Mouse (Mus musculus) heart, embryonic 15.5 days (tissue): ENCODE measurements around the gene Snx4. TPM values are rescaled to one million over a fixed set of nuclear protein-coding genes. Genes with fewer than 3 reads are reported as not detected.

Experiments
- ATAC-seq: fragments of 200-750 bp; cut with Nextera tagmentation; replicated peaks from 2 replicates; pipeline ENCODE4 v1.8.0; 2017; ENCODE audit warnings: low read depth, moderate TSS enrichment; ENCODE audit not compliant: insufficient number of reproducible peaks, insufficient read depth, low FRiP score
- H3K27ac ChIP-seq: fragments of 300-500 bp; sonication (generic); 2 replicates; pipeline ENCODE4 v1.5.1; 2015; ENCODE audit warnings: mild to moderate bottlenecking, inconsistent platforms
- H3K27me3 ChIP-seq: fragments of 300-500 bp; sonication (generic); 2 replicates; pipeline ENCODE4 v1.6.1; 2015; ENCODE audit warnings: inconsistent platforms
- H3K36me3 ChIP-seq: fragments of 300-500 bp; sonication (generic); 2 replicates; pipeline ENCODE4 v1.6.1; 2015; ENCODE audit warnings: mild to moderate bottlenecking, inconsistent platforms
- H3K4me1 ChIP-seq: fragments of 300-500 bp; sonication (generic); replicated peaks from 2 replicates; pipeline ENCODE4 v1.6.1; 2015; ENCODE audit warnings: inconsistent platforms
- H3K4me2 ChIP-seq: fragments of 300-500 bp; sonication (generic); 2 replicates; pipeline ENCODE4 v1.6.1; 2015; ENCODE audit warnings: inconsistent platforms, mild to moderate bottlenecking, moderate library complexity
- H3K4me3 ChIP-seq: fragments of 300-500 bp; sonication (generic); 2 replicates; pipeline ENCODE4 v1.5.1; 2015; ENCODE audit warnings: mild to moderate bottlenecking, inconsistent platforms
- H3K9ac ChIP-seq: fragments of 300-500 bp; sonication (generic); 2 replicates; pipeline ENCODE4 v1.6.1; 2015; ENCODE audit warnings: mild to moderate bottlenecking, inconsistent platforms
- H3K9me3 ChIP-seq: fragments of 300-500 bp; sonication (generic); replicated peaks from 2 replicates; pipeline ENCODE4 v1.6.1; 2016; ENCODE audit warnings: inconsistent platforms
- WGBS: fragments of 180-500 bp; shearing (Covaris S2); methylation state at CpG from one replicate; pipeline ENCODE4 v1.1.7; 2015; ENCODE audit warnings: mixed read lengths; 5-methylcytosine and 5-hydroxymethylcytosine counted together
- polyA plus RNA-seq: library from polyadenylated mRNA; unstranded; fragments of >200 nt; fragmentation: Nextera tagmentation; extraction: Ambion mirVana; gene quantifications from 2 replicates; pipeline ENCODE4 v1.2.1, GENCODE M21; 2015

Snx4 gene
- polyA plus RNA-seq, 1 experiment from 2014 or later, result 73.9 TPM

DNA sequence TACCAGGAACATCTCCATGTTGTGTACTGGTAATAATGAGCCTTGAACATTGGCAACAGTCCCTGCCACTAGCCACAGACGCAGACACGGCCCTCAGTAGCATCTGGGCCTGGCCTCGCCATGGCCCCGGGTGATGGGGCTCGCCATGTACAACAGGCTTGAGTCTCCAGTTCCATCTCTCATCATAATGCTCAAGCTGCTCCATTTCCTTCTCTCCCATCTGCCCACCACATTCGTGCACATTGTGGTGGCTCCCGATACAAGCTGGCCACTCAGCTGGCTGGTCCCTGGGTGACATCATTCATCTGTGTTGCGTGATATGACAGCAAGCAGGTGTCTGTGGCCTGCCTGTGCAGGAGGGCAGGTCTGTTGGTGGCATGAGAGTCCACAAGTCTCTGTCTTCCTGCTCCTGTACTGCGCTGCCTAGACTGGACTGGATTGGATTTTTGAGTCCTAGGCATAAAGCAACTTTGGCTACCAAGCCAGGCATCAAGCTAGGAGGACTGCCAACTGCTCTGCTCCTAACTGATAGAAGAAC, 6.2 kb upstream of the Snx4 start:
- H3K9me3 ChIP-seq, result no peaks in the 10 kb centered on the region
- H3K27me3 ChIP-seq, result no peaks in the 10 kb centered on the region
- H3K4me1 ChIP-seq, result 0 out of 2 replicates have a peak, but pooled peaks cover 2% of the 10 kb centered on the region
- H3K27ac ChIP-seq, result no peak overlapping the region
- H3K9ac ChIP-seq, result no peak overlapping the region
- H3K4me3 ChIP-seq, result no peak overlapping the region
- WGBS, result 88% methylated on average over 9 of the region's 9 CpGs
- ATAC-seq, result no peak
- no peak overlapping the region for H3K4me2 ChIP-seq
- H3K36me3 ChIP-seq, result peaks cover 30% of the 10 kb centered on the region

DNA sequence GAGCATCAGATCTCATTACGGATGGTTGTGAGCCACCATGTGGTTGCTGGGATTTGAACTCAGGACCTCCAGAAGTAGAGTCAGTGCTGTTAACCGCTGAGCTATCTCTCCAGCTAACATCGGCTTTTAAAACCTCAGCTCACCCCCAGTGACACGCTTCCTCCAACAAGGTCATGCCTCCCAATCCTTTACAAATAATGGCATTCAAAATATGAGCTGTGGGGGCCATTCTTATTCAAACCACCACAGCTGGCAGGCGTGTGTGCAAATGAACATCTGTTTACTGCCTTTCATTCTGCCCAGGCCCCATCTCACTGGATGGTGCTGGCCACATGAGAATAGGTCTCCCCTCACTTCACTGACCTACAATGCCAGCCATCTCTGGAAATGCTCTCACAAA, 4.7 kb upstream of the Snx4 start:
- no peak overlapping the region for H3K27ac ChIP-seq
- H3K36me3 ChIP-seq, result peaks cover 26% of the 10 kb centered on the region
- WGBS, result 91% methylated on average over 5 of the region's 5 CpGs
- H3K4me2 ChIP-seq, result no peak overlapping the region
- ATAC-seq, result no peak
- H3K27me3 ChIP-seq, result no peaks in the 10 kb centered on the region
- H3K9ac ChIP-seq, result no peak overlapping the region
- H3K9me3 ChIP-seq, result no peaks in the 10 kb centered on the region
- 0 out of 2 replicates have a peak, but pooled peaks cover 5% of the 10 kb centered on the region for H3K4me1 ChIP-seq
- H3K4me3 ChIP-seq, result no peak overlapping the region

DNA sequence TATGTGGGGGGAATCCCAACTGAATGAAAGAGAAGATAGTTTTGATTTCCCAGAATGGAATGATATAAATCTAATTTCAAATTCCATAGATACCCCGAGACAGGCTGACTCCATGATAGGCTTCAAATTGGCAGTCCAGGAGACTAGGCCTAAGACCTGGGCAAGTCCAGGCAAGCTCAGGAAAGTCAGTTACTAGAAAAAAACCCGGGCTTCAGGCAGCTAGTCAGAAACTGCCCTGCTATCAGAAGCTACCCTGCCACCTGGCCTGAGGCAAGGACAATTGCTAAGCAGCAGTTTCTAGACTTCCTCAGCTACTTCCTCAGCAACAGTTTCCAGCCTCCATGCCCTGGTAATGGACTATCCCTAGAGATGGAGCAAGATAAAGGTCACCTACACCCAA, 4.2 kb upstream of the Snx4 start:
- H3K9ac ChIP-seq, result no peak overlapping the region
- 78% methylated on average over 2 of the region's 2 CpGs for WGBS
- H3K4me3 ChIP-seq, result no peak overlapping the region
- H3K36me3 ChIP-seq, result peaks cover 21% of the 10 kb centered on the region
- no peaks in the 10 kb centered on the region for H3K9me3 ChIP-seq
- H3K27ac ChIP-seq, result no peak overlapping the region
- no peaks in the 10 kb centered on the region for H3K27me3 ChIP-seq
- ATAC-seq, result no peak
- peaks cover 4% of the 10 kb centered on the region for H3K4me1 ChIP-seq
- H3K4me2 ChIP-seq, result no peak overlapping the region

GRCm38 (mm10) chr16:33250651-33251120, 556 bp upstream of the Snx4 start:
- Histone ChIP-seq H3K27ac (peak overlapping the region; percentile 85), H3K9ac (peak overlapping the region; percentile 91), H3K4me2 (peak overlapping the region; percentile 59), H3K4me3 (peak overlapping the region; percentile 84), H3K9me3 (no peaks in the 10 kb centered on the region), H3K4me1 (peaks cover 14% of the 10 kb centered on the region), H3K27me3 (no peaks in the 10 kb centered on the region), H3K36me3 (no peaks in the 10 kb centered on the region)
- 18% methylated on average over 9 of the region's 9 CpGs for WGBS
- ATAC-seq, result no peak

DNA sequence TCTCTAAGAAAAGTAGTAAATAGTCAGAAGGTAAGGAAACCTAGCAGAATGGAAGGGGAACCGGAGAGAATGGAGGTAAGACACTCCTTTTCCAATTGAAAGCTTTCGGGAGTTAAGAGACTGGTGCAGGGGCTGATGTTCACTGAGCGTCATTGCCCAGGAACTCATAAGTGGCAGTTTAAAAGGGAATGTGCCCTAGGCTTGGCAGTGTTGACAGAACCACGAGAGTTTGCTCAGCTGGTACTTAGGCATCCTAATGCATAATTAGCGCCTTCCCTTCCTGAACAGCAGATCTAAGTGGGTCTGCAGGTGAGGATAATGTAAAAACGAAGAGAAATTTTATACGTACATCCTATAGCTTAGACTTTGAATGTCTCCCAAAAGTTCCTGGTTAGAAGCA, 4.4 kb downstream of the Snx4 start:
- Histone ChIP-seq H3K4me3 (no peak overlapping the region), H3K36me3 (no peaks in the 10 kb centered on the region), H3K9ac (no peak overlapping the region), H3K4me1 (peaks cover 30% of the 10 kb centered on the region), H3K27ac (no peak overlapping the region), H3K27me3 (no peaks in the 10 kb centered on the region), H3K4me2 (no peak overlapping the region), H3K9me3 (no peaks in the 10 kb centered on the region)
- WGBS, result 68% methylated on average over 7 of the region's 7 CpGs
- ATAC-seq, result no peak

- Histone ChIP-seq H3K4me1 (peaks cover 40% of the 10 kb centered on the region), H3K27ac (peak overlapping the region; percentile 15; the same call in 1 of the 2 replicates), H3K9ac (no peak overlapping the region), H3K9me3 (no peaks in the 10 kb centered on the region), H3K36me3 (no peaks in the 10 kb centered on the region), H3K27me3 (no peaks in the 10 kb centered on the region), H3K4me3 (no peak overlapping the region), H3K4me2 (no peak overlapping the region)
- ATAC-seq, result no peak
- 39% methylated on average over 2 of the region's 2 CpGs for WGBS
These were observed 7.3 kb downstream of the Snx4 start for GRCm38 (mm10) chr16:33258530-33258929.

GRCm38 (mm10) chr16:33259824-33260223, 8.6 kb downstream of the Snx4 start:
- peaks cover 40% of the 10 kb centered on the region for H3K4me1 ChIP-seq
- WGBS, result 80% methylated on average over 3 of the region's 3 CpGs
- H3K27ac ChIP-seq, result no peak overlapping the region; the same call in 1 of the 2 replicates
- H3K27me3 ChIP-seq, result no peaks in the 10 kb centered on the region
- no peak overlapping the region for H3K4me3 ChIP-seq
- peaks cover 9% of the 10 kb centered on the region for H3K36me3 ChIP-seq
- H3K9ac ChIP-seq, result no peak overlapping the region
- H3K9me3 ChIP-seq, result no peaks in the 10 kb centered on the region
- no peak for ATAC-seq
- H3K4me2 ChIP-seq, result no peak overlapping the region

DNA sequence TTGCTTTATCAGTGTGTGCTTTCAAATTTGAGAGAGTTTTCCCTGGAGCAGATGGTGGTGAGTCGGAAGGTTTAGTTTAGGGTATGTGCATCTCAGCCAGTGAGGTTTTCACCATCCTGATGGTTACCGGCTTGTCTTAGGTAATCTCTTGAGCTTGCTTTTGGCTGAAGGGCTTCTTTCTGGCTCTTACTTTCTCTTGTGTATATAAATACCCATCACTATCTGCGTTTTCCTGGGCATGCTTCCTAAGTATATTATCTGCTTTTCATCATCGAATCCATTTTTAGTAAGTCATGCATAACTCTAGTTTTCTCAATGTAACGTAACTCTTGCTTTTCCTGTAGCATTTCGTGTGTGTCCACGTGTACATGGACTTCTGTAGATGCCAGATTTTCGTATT, 9.6 kb downstream of the Snx4 start:
- Histone ChIP-seq H3K9ac (no peak overlapping the region), H3K27ac (peak overlapping the region; percentile 76), H3K9me3 (no peaks in the 10 kb centered on the region), H3K36me3 (peaks cover 18% of the 10 kb centered on the region), H3K4me1 (peaks cover 34% of the 10 kb centered on the region), H3K4me3 (no peak overlapping the region), H3K27me3 (no peaks in the 10 kb centered on the region), H3K4me2 (peak overlapping the region; percentile 15)
- no peak for ATAC-seq
- 26% methylated on average over 8 of the region's 8 CpGs for WGBS

- WGBS, result 20% methylated on average over 2 of the region's 2 CpGs
- Histone ChIP-seq H3K9me3 (no peaks in the 10 kb centered on the region), H3K27ac (peak overlapping the region; percentile 76), H3K4me1 (peaks cover 29% of the 10 kb centered on the region), H3K9ac (no peak overlapping the region), H3K4me3 (no peak overlapping the region), H3K4me2 (peak overlapping the region; percentile 15), H3K27me3 (no peaks in the 10 kb centered on the region), H3K36me3 (peaks cover 26% of the 10 kb centered on the region)
- no peak; the same call in 1 of the 2 replicates for ATAC-seq
These were observed 10.4 kb downstream of the Snx4 start for GRCm38 (mm10) chr16:33261584-33262061.

DNA sequence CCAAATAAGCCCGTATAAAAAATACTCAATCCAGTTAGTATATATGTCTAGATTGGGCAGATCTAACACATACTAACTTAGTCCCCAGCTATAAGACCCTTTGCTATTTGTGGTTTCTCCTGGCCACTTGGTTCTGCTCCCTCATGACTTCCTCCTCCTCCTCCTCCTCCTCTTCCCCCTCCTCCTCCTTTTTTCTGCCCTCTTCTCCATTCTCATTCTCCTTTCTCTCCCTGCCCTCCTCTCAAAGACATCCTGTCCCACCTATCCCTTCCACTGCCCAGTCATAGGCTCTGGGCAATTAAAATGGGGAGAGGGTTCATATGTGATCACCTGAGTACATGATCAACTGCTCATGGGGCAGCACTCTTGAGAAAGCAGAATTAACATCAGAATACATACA, 10.9 kb downstream of the Snx4 start:
- no peaks in the 10 kb centered on the region for H3K27me3 ChIP-seq
- no peak for ATAC-seq
- peak overlapping the region; percentile 15; the same call in 1 of the 2 replicates for H3K4me2 ChIP-seq
- no peak overlapping the region for H3K4me3 ChIP-seq
- H3K27ac ChIP-seq, result peak overlapping the region; percentile 76
- H3K36me3 ChIP-seq, result peaks cover 29% of the 10 kb centered on the region
- no peak overlapping the region for H3K9ac ChIP-seq
- WGBS, result 39% methylated on average over 1 of the region's 1 CpGs
- no peaks in the 10 kb centered on the region for H3K9me3 ChIP-seq
- H3K4me1 ChIP-seq, result peaks cover 29% of the 10 kb centered on the region

- no peak overlapping the region for H3K4me2 ChIP-seq
- H3K9ac ChIP-seq, result no peak overlapping the region
- peaks cover 60% of the 10 kb centered on the region for H3K36me3 ChIP-seq
- H3K4me1 ChIP-seq, result no peaks in the 10 kb centered on the region
- H3K9me3 ChIP-seq, result no peaks in the 10 kb centered on the region
- H3K27me3 ChIP-seq, result no peaks in the 10 kb centered on the region
- no peak overlapping the region for H3K4me3 ChIP-seq
- no peak for ATAC-seq
- H3K27ac ChIP-seq, result no peak overlapping the region
- 86% methylated on average over 9 of the region's 9 CpGs for WGBS
These were observed 16.5 kb downstream of the Snx4 start for GRCm38 (mm10) chr16:33267616-33268253.

DNA sequence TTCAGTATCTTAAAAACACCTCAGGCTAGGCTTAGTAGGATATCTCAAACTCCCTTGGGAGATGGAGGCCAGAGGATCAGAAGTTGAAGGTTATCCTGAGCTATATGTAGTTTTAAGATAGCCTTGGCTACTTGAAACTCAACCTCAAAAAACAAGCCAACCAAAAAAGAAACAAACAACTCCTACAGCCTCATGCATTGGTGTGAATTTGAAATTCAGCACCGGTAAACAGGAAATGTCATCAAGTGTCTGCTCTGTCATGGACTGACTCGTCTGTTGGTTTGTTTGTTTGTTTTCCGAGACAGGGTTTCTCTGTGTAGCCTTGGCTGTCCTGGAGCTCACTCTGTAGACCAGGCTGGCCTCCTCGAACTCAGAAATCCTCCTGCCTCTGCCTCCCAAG, 20.6 kb downstream of the Snx4 start:
- Histone ChIP-seq H3K27ac (no peak overlapping the region), H3K27me3 (no peaks in the 10 kb centered on the region), H3K36me3 (peaks cover 50% of the 10 kb centered on the region), H3K4me1 (no peaks in the 10 kb centered on the region), H3K4me3 (no peak overlapping the region), H3K9me3 (no peaks in the 10 kb centered on the region), H3K4me2 (no peak overlapping the region), H3K9ac (no peak overlapping the region)
- WGBS, result 85% methylated on average over 4 of the region's 4 CpGs
- ATAC-seq, result no peak
